Mouse (Mus musculus) bone marrow, adult 2 months (tissue): Measurements from ENCODE around the gene Gabpb2.

Experiments
- CTCF ChIP-seq: fragments of 200-500 bp; IDR thresholded peaks from 2 replicates; pipeline ENCODE4 v1.5.1; 2011; ENCODE audit warnings: low read length, control low read depth; ENCODE audit not compliant: control insufficient read depth, insufficient read depth
- POLR2A ChIP-seq: fragments of 200-500 bp; IDR thresholded peaks from 2 replicates; pipeline ENCODE4 v1.6.1; 2011; ENCODE audit warnings: low read depth, mild to moderate bottlenecking, control low read depth, low read length, borderline replicate concordance; ENCODE audit not compliant: control insufficient read depth

GRCm38 (mm10) chr3:95239971-95240370, 22.3 kb upstream of the Gabpb2 start:
- TF ChIP-seq POLR2A = no peak
- TF ChIP-seq CTCF = no peak
